Mouse (Mus musculus): ENCODE data around the gene Rbx1. TPM values are rescaled to one million over a fixed set of nuclear protein-coding genes. Genes with fewer than 3 reads are reported as not detected.

The Rbx1 gene
- polyA plus RNA-seq, 1 experiment, result not detected

GRCm38 (mm10) chr15:81510621-81511020 is 44.5 kb downstream of the Rbx1 start:
- WGBS, result 84% methylated on average over 4 of the region's 4 CpGs
- H3K4me1 ChIP-seq (ENCODE audit: control insufficient read depth, insufficient read depth, low read length), result peaks cover 4% of the 10 kb centered on the region; the same call in 1 of the 2 replicates
- no peak for TF ChIP-seq CTCF (IDR thresholded peaks at IDR 0.05; ENCODE audit: insufficient read depth, low read depth, low read length)
- no peak for TF ChIP-seq POLR2A (IDR thresholded peaks at IDR 0.05; ENCODE audit: insufficient read depth, low read depth, low read length)

GRCm38 (mm10) chr15:81511601-81512261 is 45.6 kb downstream of the Rbx1 start:
- Histone ChIP-seq H3K4me3 (ENCODE audit: insufficient read depth, low read depth, low read length) (no peak overlapping the region), H3K4me1 (ENCODE audit: control insufficient read depth, insufficient read depth, low read length) (peaks cover 4% of the 10 kb centered on the region; the same call in 1 of the 2 replicates), H3K27ac (ENCODE audit: insufficient read depth, low read depth, low read length) (no peak overlapping the region)
- no peak for TF ChIP-seq CTCF (IDR thresholded peaks at IDR 0.05; ENCODE audit: insufficient read depth, low read depth, low read length)
- TF ChIP-seq POLR2A (IDR thresholded peaks at IDR 0.05; ENCODE audit: insufficient read depth, low read depth, low read length), result no peak
- WGBS, result 48% methylated on average over 21 of the region's 21 CpGs

More at GRCm38 (mm10) chr15:81510621-81511020, 44.5 kb downstream of the Rbx1 start:
- Histone ChIP-seq H3K27ac (ENCODE audit: insufficient read depth, low read depth, low read length) (no peak overlapping the region), H3K4me3 (ENCODE audit: insufficient read depth, low read depth, low read length) (no peak overlapping the region)

GRCm38 (mm10) chr15:81514111-81514971 is 48.2 kb downstream of the Rbx1 start:
- 14% methylated on average over 18 of the region's 18 CpGs for WGBS
- TF ChIP-seq POLR2A (IDR thresholded peaks at IDR 0.05; ENCODE audit: insufficient read depth, low read depth, low read length) (no peak), CTCF (IDR thresholded peaks at IDR 0.05; ENCODE audit: insufficient read depth, low read depth, low read length) (peak; percentile 45)
- Histone ChIP-seq H3K4me3 (ENCODE audit: insufficient read depth, low read depth, low read length) (peak overlapping the region; percentile 29), H3K27ac (ENCODE audit: insufficient read depth, low read depth, low read length) (no peak overlapping the region), H3K4me1 (ENCODE audit: control insufficient read depth, insufficient read depth, low read length) (peaks cover 4% of the 10 kb centered on the region; the same call in 1 of the 2 replicates)

- WGBS, result 90% methylated on average over 3 of the region's 3 CpGs
- TF ChIP-seq CTCF (IDR thresholded peaks at IDR 0.05; ENCODE audit: insufficient read depth, low read depth, low read length) (no peak), POLR2A (IDR thresholded peaks at IDR 0.05; ENCODE audit: insufficient read depth, low read depth, low read length) (no peak)
- Histone ChIP-seq H3K4me3 (ENCODE audit: insufficient read depth, low read depth, low read length) (no peak overlapping the region), H3K27ac (ENCODE audit: insufficient read depth, low read depth, low read length) (no peak overlapping the region), H3K4me1 (ENCODE audit: control insufficient read depth, insufficient read depth, low read length) (peaks cover 4% of the 10 kb centered on the region; the same call in 1 of the 2 replicates)
Observed at GRCm38 (mm10) chr15:81515221-81515620, 49.1 kb downstream of the Rbx1 start.

GRCm38 (mm10) chr15:81518031-81518430 is 51.9 kb downstream of the Rbx1 start:
- Histone ChIP-seq H3K4me3 (ENCODE audit: insufficient read depth, low read depth, low read length) (no peak overlapping the region), H3K4me1 (ENCODE audit: control insufficient read depth, insufficient read depth, low read length) (peaks cover 15% of the 10 kb centered on the region), H3K27ac (ENCODE audit: insufficient read depth, low read depth, low read length) (no peak overlapping the region)
- no peak for TF ChIP-seq POLR2A (IDR thresholded peaks at IDR 0.05; ENCODE audit: insufficient read depth, low read depth, low read length)
- TF ChIP-seq CTCF (IDR thresholded peaks at IDR 0.05; ENCODE audit: insufficient read depth, low read depth, low read length), result no peak
- 69% methylated on average over 6 of the region's 6 CpGs for WGBS

- Histone ChIP-seq H3K4me1 (ENCODE audit: control insufficient read depth, insufficient read depth, low read length) (peaks cover 15% of the 10 kb centered on the region), H3K27ac (ENCODE audit: insufficient read depth, low read depth, low read length) (no peak overlapping the region), H3K4me3 (ENCODE audit: insufficient read depth, low read depth, low read length) (no peak overlapping the region)
- TF ChIP-seq POLR2A (IDR thresholded peaks at IDR 0.05; ENCODE audit: insufficient read depth, low read depth, low read length) (no peak), CTCF (IDR thresholded peaks at IDR 0.05; ENCODE audit: insufficient read depth, low read depth, low read length) (no peak)
- 81% methylated on average over 5 of the region's 5 CpGs for WGBS
Observed at GRCm38 (mm10) chr15:81518761-81519160, 52.7 kb downstream of the Rbx1 start.

- peak overlapping the region; percentile 49 for H3K27ac ChIP-seq (ENCODE audit: insufficient read depth, low read depth, low read length)
- peaks cover 11% of the 10 kb centered on the region for H3K4me1 ChIP-seq (ENCODE audit: control insufficient read depth, insufficient read depth, low read length)
- 1% methylated on average over 38 of the region's 38 CpGs for WGBS
- no peak for TF ChIP-seq POLR2A (IDR thresholded peaks at IDR 0.05; ENCODE audit: insufficient read depth, low read depth, low read length)
- no peak for TF ChIP-seq CTCF (IDR thresholded peaks at IDR 0.05; ENCODE audit: insufficient read depth, low read depth, low read length)
- H3K4me3 ChIP-seq (ENCODE audit: insufficient read depth, low read depth, low read length), result peak overlapping the region; percentile 63
Observed at GRCm38 (mm10) chr15:81522036-81522751, 56.1 kb downstream of the Rbx1 start.

- 0% methylated on average over 16 of the region's 16 CpGs for WGBS
- Histone ChIP-seq H3K4me3 (ENCODE audit: insufficient read depth, low read depth, low read length) (peak overlapping the region; percentile 63), H3K4me1 (ENCODE audit: control insufficient read depth, insufficient read depth, low read length) (peaks cover 11% of the 10 kb centered on the region), H3K27ac (ENCODE audit: insufficient read depth, low read depth, low read length) (peak overlapping the region; percentile 49)
- TF ChIP-seq POLR2A (IDR thresholded peaks at IDR 0.05; ENCODE audit: insufficient read depth, low read depth, low read length), result no peak
- no peak for TF ChIP-seq CTCF (IDR thresholded peaks at IDR 0.05; ENCODE audit: insufficient read depth, low read depth, low read length)
Observed at GRCm38 (mm10) chr15:81522761-81523168, 56.7 kb downstream of the Rbx1 start.

Measured in olfactory bulb, adult 2 months (tissue).